Mouse (Mus musculus): Measurements from ENCODE around the gene Usp39. TPM values are rescaled to one million over a fixed set of nuclear protein-coding genes. Genes with fewer than 3 reads are reported as not detected.
A peak's percentile ranks its signal among the peaks of the same experiment; 100 is the strongest.

Gene Usp39
- polyA plus RNA-seq, 1 experiment from 2014 or later = 32.6 TPM

DNA sequence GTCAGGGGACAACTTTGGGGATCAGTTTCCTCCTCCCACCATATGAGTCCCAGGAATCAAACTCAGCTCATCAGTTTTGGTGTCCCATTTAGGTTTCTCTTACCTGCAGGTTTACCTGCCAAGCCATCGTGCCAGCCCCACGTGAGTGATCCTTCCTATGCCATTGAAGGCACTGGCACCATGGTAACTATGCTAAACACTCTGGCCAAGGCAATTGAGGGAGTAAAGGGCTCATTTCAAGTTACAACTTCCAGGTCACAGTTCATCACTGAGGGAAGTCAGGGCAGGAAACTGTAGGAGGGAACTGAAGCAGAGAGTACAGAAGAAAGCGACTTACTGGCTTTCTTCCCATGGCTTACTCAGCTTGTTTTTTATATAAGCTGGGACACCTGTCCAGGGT lies 21.3 kb upstream of the Usp39 start:
- no peaks in the 10 kb centered on the region for H3K27me3 ChIP-seq (ENCODE audit: control insufficient read depth, insufficient read depth, low read depth, low read length)
- H3K9ac ChIP-seq (ENCODE audit: low read depth, low read length) = no peak overlapping the region
- no peak for ATAC-seq (ENCODE audit: low read depth)
- H3K4me1 ChIP-seq (ENCODE audit: control insufficient read depth, low read depth, low read length) = peaks cover 16% of the 10 kb centered on the region
- WGBS (ENCODE audit: insufficient replicate concordance) = 58% methylated on average over 3 of the region's 3 CpGs
- H3K4me2 ChIP-seq (ENCODE audit: low read depth, low read length) = no peak overlapping the region
- H3K4me3 ChIP-seq (ENCODE audit: low read depth, low read length) = no peak overlapping the region
- no peak overlapping the region for H3K27ac ChIP-seq (ENCODE audit: low read length)
- no peaks in the 10 kb centered on the region for H3K9me3 ChIP-seq (replicated peaks; ENCODE audit: control insufficient read depth, low read length)
- H3K36me3 ChIP-seq (ENCODE audit: control insufficient read depth, insufficient read depth) = peaks cover 3% of the 10 kb centered on the region

DNA sequence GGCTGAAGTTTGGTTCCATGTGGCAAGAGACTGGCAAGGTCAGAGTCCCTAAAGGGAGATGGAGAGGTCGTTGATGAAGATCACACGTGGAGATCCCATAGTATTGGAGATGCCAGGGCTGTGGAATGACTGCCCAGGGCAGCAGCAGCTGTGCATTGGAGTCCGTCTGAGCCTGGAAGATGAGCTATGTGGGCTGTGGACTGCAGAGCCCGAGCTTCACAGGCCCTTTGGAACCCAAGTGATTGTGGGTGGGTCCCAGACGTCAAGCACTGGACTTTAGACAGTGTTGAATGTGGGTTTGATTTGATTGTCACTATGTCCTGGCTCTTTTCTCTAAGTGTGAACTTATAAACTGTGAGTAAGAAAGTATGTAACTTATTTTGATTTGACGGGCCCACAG lies 20.0 kb upstream of the Usp39 start:
- no peak overlapping the region for H3K27ac ChIP-seq (ENCODE audit: low read length)
- peaks cover 22% of the 10 kb centered on the region for H3K4me1 ChIP-seq (ENCODE audit: control insufficient read depth, low read depth, low read length)
- WGBS (ENCODE audit: insufficient replicate concordance) = 49% methylated on average over 6 of the region's 6 CpGs
- H3K27me3 ChIP-seq (ENCODE audit: control insufficient read depth, insufficient read depth, low read depth, low read length) = no peaks in the 10 kb centered on the region
- no peak overlapping the region for H3K4me3 ChIP-seq (ENCODE audit: low read depth, low read length)
- H3K36me3 ChIP-seq (ENCODE audit: control insufficient read depth, insufficient read depth) = peaks cover 10% of the 10 kb centered on the region
- no peaks in the 10 kb centered on the region for H3K9me3 ChIP-seq (replicated peaks; ENCODE audit: control insufficient read depth, low read length)
- H3K9ac ChIP-seq (ENCODE audit: low read depth, low read length) = no peak overlapping the region
- no peak for ATAC-seq (ENCODE audit: low read depth)
- no peak overlapping the region for H3K4me2 ChIP-seq (ENCODE audit: low read depth, low read length)

DNA sequence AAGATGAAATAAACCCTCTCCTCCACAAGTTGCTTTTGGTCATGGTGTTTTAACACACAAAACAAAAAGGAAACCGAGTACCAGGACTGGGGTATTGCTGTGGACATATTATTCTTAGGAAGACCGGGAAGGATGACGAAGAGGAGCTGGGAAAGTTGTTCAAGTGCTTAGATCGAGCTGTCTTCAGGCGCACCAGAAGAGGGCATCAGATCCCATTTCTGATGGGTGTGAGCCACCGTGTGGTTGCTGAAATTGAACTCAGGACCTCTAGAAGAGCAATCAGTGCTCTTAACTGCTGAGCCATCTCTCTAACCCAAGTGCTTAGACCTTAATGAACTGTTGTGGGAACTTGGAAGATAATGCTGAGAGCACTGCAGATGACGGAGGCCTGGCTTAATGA lies 19.0 kb upstream of the Usp39 start:
- Histone ChIP-seq H3K27ac (ENCODE audit: low read length) (no peak overlapping the region), H3K9me3 (replicated peaks; ENCODE audit: control insufficient read depth, low read length) (no peaks in the 10 kb centered on the region), H3K4me2 (ENCODE audit: low read depth, low read length) (no peak overlapping the region), H3K4me3 (ENCODE audit: low read depth, low read length) (no peak overlapping the region), H3K4me1 (ENCODE audit: control insufficient read depth, low read depth, low read length) (peaks cover 24% of the 10 kb centered on the region), H3K9ac (ENCODE audit: low read depth, low read length) (no peak overlapping the region), H3K27me3 (ENCODE audit: control insufficient read depth, insufficient read depth, low read depth, low read length) (no peaks in the 10 kb centered on the region), H3K36me3 (ENCODE audit: control insufficient read depth, insufficient read depth) (peaks cover 17% of the 10 kb centered on the region)
- no peak for ATAC-seq (ENCODE audit: low read depth)
- 38% methylated on average over 7 of the region's 7 CpGs for WGBS (ENCODE audit: insufficient replicate concordance)

- peak overlapping the region; percentile 91 for H3K27ac ChIP-seq (ENCODE audit: low read length)
- H3K9me3 ChIP-seq (replicated peaks; ENCODE audit: control insufficient read depth, low read length) = no peaks in the 10 kb centered on the region
- WGBS (ENCODE audit: insufficient replicate concordance) = under 1% methylated on average over 42 of the region's 42 CpGs
- no peaks in the 10 kb centered on the region for H3K27me3 ChIP-seq (ENCODE audit: control insufficient read depth, insufficient read depth, low read depth, low read length)
- peak overlapping the region; percentile 70 for H3K4me2 ChIP-seq (ENCODE audit: low read depth, low read length)
- H3K36me3 ChIP-seq (ENCODE audit: control insufficient read depth, insufficient read depth) = peaks cover 16% of the 10 kb centered on the region
- H3K9ac ChIP-seq (ENCODE audit: low read depth, low read length) = peak overlapping the region; percentile 87
- H3K4me3 ChIP-seq (ENCODE audit: low read depth, low read length) = peak overlapping the region; percentile 80
- H3K4me1 ChIP-seq (ENCODE audit: control insufficient read depth, low read depth, low read length) = peaks cover 36% of the 10 kb centered on the region
- ATAC-seq (ENCODE audit: low read depth) = peak; percentile 97
These were observed 17.4 kb upstream of the Usp39 start for GRCm38 (mm10) chr6:72362132-72363028.

DNA sequence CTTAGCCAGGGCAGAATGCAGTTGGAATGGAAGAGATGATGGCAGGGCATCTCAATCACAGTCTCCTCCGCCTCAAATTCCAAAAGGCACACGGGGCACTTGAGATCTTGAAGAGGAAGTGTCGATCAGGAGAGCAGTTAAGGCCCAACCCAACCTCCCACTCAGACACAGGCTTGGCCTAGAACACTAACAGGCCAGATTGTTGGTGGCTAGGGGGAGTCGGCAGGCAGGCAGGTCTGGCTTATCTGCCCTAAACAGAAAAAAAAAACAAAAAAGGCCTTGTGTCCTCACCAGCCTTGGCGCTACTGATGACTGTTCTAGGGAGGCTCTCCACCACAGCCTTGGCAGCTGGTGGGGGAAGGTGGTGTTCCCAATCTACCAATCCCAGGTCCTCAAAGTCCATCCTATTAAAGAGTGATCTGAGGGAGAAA lies 16.2 kb upstream of the Usp39 start:
- H3K4me2 ChIP-seq (ENCODE audit: low read depth, low read length) = peak overlapping the region; percentile 57
- WGBS (ENCODE audit: insufficient replicate concordance) = 21% methylated on average over 5 of the region's 5 CpGs
- peak overlapping the region; percentile 87 for H3K9ac ChIP-seq (ENCODE audit: low read depth, low read length)
- peak overlapping the region; percentile 47 for H3K27ac ChIP-seq (ENCODE audit: low read length)
- H3K36me3 ChIP-seq (ENCODE audit: control insufficient read depth, insufficient read depth) = peaks cover 16% of the 10 kb centered on the region
- H3K4me3 ChIP-seq (ENCODE audit: low read depth, low read length) = peak overlapping the region; percentile 80
- peaks cover 42% of the 10 kb centered on the region for H3K4me1 ChIP-seq (ENCODE audit: control insufficient read depth, low read depth, low read length)
- H3K27me3 ChIP-seq (ENCODE audit: control insufficient read depth, insufficient read depth, low read depth, low read length) = peaks cover 6% of the 10 kb centered on the region
- no peak for ATAC-seq (ENCODE audit: low read depth)
- no peaks in the 10 kb centered on the region for H3K9me3 ChIP-seq (replicated peaks; ENCODE audit: control insufficient read depth, low read length)

- H3K4me1 ChIP-seq (ENCODE audit: control insufficient read depth, low read depth, low read length) = peaks cover 43% of the 10 kb centered on the region
- ATAC-seq (ENCODE audit: low read depth) = no peak
- H3K4me3 ChIP-seq (ENCODE audit: low read depth, low read length) = peak overlapping the region; percentile 80
- WGBS (ENCODE audit: insufficient replicate concordance) = 86% methylated on average over 7 of the region's 7 CpGs
- no peaks in the 10 kb centered on the region for H3K9me3 ChIP-seq (replicated peaks; ENCODE audit: control insufficient read depth, low read length)
- H3K36me3 ChIP-seq (ENCODE audit: control insufficient read depth, insufficient read depth) = peaks cover 16% of the 10 kb centered on the region
- H3K27me3 ChIP-seq (ENCODE audit: control insufficient read depth, insufficient read depth, low read depth, low read length) = peaks cover 12% of the 10 kb centered on the region
- H3K27ac ChIP-seq (ENCODE audit: low read length) = peak overlapping the region; percentile 47
- H3K9ac ChIP-seq (ENCODE audit: low read depth, low read length) = no peak overlapping the region
- peak overlapping the region; percentile 57 for H3K4me2 ChIP-seq (ENCODE audit: low read depth, low read length)
These were observed 15.6 kb upstream of the Usp39 start for GRCm38 (mm10) chr6:72360599-72360935.

DNA sequence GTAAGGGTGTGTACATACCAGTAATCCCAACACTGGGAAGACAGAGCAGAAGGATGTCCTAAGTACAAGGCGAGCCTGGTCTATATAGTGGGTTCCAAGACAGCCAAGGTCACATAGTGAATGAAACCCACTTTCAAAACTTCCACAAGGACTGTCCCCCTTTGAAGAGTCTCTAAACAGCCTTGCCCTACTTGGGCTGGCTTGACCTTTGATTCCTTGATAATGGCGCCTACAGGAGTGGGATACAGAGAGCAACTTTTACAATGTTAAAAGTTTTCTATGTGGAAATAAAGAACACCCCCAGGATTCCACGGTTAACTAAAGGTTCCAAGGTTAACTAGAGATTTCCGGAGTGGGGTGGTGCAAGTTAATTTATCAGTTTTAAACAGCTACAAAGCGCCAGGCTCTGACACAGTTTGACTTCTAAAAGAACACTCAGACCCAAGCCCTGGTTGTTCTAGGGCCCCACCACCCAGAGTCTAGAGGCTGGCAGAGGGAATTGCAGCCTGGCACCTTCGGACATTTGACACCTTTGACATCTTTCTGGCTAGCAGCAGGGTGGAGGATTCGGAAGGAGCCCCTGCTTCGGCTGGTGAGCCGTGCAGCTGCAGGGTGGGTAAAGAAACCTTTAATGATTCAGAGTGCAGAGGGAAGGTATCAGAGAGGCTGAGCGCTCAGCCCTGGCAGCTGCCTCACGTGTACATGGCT lies 15.1 kb upstream of the Usp39 start:
- no peak for ATAC-seq (ENCODE audit: low read depth)
- Histone ChIP-seq H3K4me2 (ENCODE audit: low read depth, low read length) (peak overlapping the region; percentile 27; the same call in 1 of the 2 replicates), H3K4me1 (ENCODE audit: control insufficient read depth, low read depth, low read length) (peaks cover 48% of the 10 kb centered on the region), H3K4me3 (ENCODE audit: low read depth, low read length) (no peak overlapping the region), H3K9me3 (replicated peaks; ENCODE audit: control insufficient read depth, low read length) (no peaks in the 10 kb centered on the region), H3K9ac (ENCODE audit: low read depth, low read length) (no peak overlapping the region), H3K36me3 (ENCODE audit: control insufficient read depth, insufficient read depth) (peaks cover 16% of the 10 kb centered on the region), H3K27ac (ENCODE audit: low read length) (peak overlapping the region; percentile 47), H3K27me3 (ENCODE audit: control insufficient read depth, insufficient read depth, low read depth, low read length) (peaks cover 17% of the 10 kb centered on the region)
- 68% methylated on average over 11 of the region's 11 CpGs for WGBS (ENCODE audit: insufficient replicate concordance)

GRCm38 (mm10) chr6:72359343-72359742 lies 14.4 kb upstream of the Usp39 start:
- Histone ChIP-seq H3K27me3 (ENCODE audit: control insufficient read depth, insufficient read depth, low read depth, low read length) (peaks cover 24% of the 10 kb centered on the region), H3K36me3 (ENCODE audit: control insufficient read depth, insufficient read depth) (peaks cover 16% of the 10 kb centered on the region), H3K4me3 (ENCODE audit: low read depth, low read length) (no peak overlapping the region), H3K9ac (ENCODE audit: low read depth, low read length) (no peak overlapping the region), H3K4me1 (ENCODE audit: control insufficient read depth, low read depth, low read length) (peaks cover 55% of the 10 kb centered on the region), H3K9me3 (replicated peaks; ENCODE audit: control insufficient read depth, low read length) (no peaks in the 10 kb centered on the region), H3K4me2 (ENCODE audit: low read depth, low read length) (no peak overlapping the region), H3K27ac (ENCODE audit: low read length) (no peak overlapping the region)
- WGBS (ENCODE audit: insufficient replicate concordance) = 56% methylated on average over 2 of the region's 2 CpGs
- no peak for ATAC-seq (ENCODE audit: low read depth)

All from liver, embryonic 16.5 days (tissue).